Mouse (Mus musculus): ENCODE results near the gene Adprm. TPM values are rescaled to one million over a fixed set of nuclear protein-coding genes. Genes with fewer than 3 reads are reported as not detected.

Adprm gene
- polyA plus RNA-seq, 1 experiment from 2014 or later: 17.3 TPM

DNA sequence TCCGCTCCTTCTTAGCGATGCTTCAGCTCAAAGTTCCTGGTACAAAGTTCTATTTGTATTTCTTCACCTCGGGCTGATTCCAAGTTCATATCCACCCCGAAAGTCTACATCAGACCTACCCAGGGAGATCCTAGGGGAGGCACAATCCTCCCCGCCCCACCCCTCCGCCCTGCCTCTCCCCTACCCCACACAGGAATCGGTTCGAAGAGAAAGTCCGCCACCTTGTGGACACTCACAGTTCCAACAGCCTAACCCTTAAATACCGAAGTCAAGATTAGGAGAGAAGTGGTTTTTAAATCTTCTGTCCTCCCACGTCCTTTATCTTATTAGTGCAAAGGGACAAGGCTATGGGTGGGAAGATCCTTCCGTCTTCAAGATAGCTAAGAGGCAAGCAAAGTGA lies 31.4 kb downstream of the Adprm start:
- Histone ChIP-seq H3K36me3 (ENCODE audit: control insufficient read depth, insufficient read depth, low read length) (no peaks in the 10 kb centered on the region), H3K4me2 (replicated peaks; ENCODE audit: low read depth) (peak overlapping the region; percentile 46), H3K9me3 (ENCODE audit: control insufficient read depth, low read length) (no peaks in the 10 kb centered on the region), H3K9ac (ENCODE audit: low read length) (no peak overlapping the region), H3K4me1 (replicated peaks; ENCODE audit: control insufficient read depth, insufficient read depth) (0 out of 2 replicates have a peak, but pooled peaks cover 2% of the 10 kb centered on the region), H3K4me3 (ENCODE audit: low read depth, low read length) (no peak overlapping the region), H3K27ac (replicated peaks) (peak overlapping the region; percentile 18; the same call in 1 of the 2 replicates), H3K27me3 (ENCODE audit: control insufficient read depth, insufficient read depth, low read length) (no peaks in the 10 kb centered on the region)
- peak; percentile 87 for TF ChIP-seq CTCF (IDR thresholded peaks at IDR 0.05; ENCODE audit: low read depth)
- no peak for TF ChIP-seq EP300 (optimal IDR thresholded peaks at IDR 0.05)
- 2% methylated on average over 12 of the region's 12 CpGs for whole genome bisulfite sequencing
- DNase-seq (ENCODE audit: low spot score) (peak; percentile 92), ATAC-seq (ENCODE audit: low FRiP score, low TSS enrichment) (peak; percentile 78)

DNA sequence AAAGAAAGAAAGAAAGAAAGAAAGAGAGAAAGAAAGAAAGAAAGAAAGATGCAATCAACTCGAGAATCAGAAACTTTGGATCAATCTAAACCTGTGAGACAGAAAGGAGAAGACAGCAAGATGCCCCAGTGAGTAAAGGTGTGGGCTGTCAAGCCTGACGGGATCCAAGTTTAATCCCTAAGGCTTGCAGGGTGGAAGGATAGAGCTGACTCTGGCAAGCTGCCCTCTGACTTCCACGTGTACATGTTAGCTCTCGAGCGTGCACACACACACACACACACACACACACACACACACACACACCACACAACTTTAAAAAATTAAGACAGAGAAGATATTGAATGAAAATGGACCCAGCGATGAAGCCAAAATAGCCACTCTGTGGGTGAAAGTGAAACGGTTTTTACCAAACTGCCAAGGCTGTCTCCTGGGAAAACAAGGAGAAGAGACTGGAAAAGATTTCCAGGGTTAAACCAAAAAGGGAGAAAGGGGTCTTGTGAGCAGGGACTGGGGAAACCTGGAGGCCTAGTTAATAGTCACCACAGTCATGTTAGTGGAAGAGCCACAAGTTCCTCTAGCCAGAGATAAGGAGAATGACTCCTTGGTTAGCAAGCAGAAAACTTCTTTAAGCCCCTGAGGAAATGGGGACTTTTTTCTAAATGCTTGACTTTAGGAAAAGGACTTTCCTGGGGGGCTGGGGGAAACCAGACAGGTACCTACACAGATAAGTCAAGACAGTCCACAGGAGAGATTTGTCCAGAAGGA lies 32.5 kb downstream of the Adprm start:
- Histone ChIP-seq H3K9me3 (ENCODE audit: control insufficient read depth, low read length) (no peaks in the 10 kb centered on the region), H3K4me3 (ENCODE audit: low read depth, low read length) (no peak overlapping the region), H3K27ac (replicated peaks) (peak overlapping the region; percentile 80), H3K9ac (ENCODE audit: low read length) (no peak overlapping the region), H3K36me3 (ENCODE audit: control insufficient read depth, insufficient read depth, low read length) (no peaks in the 10 kb centered on the region), H3K27me3 (ENCODE audit: control insufficient read depth, insufficient read depth, low read length) (no peaks in the 10 kb centered on the region), H3K4me2 (replicated peaks; ENCODE audit: low read depth) (peak overlapping the region; percentile 46; the same call in 1 of the 2 replicates), H3K4me1 (replicated peaks; ENCODE audit: control insufficient read depth, insufficient read depth) (0 out of 2 replicates have a peak, but pooled peaks cover 2% of the 10 kb centered on the region)
- ATAC-seq (ENCODE audit: low FRiP score, low TSS enrichment): no peak
- TF ChIP-seq CTCF (IDR thresholded peaks at IDR 0.05; ENCODE audit: low read depth) (no peak), EP300 (optimal IDR thresholded peaks at IDR 0.05) (no peak)
- DNase-seq (ENCODE audit: low spot score): peak; percentile 44
- 43% methylated on average over 7 of the region's 7 CpGs for WGBS

DNA sequence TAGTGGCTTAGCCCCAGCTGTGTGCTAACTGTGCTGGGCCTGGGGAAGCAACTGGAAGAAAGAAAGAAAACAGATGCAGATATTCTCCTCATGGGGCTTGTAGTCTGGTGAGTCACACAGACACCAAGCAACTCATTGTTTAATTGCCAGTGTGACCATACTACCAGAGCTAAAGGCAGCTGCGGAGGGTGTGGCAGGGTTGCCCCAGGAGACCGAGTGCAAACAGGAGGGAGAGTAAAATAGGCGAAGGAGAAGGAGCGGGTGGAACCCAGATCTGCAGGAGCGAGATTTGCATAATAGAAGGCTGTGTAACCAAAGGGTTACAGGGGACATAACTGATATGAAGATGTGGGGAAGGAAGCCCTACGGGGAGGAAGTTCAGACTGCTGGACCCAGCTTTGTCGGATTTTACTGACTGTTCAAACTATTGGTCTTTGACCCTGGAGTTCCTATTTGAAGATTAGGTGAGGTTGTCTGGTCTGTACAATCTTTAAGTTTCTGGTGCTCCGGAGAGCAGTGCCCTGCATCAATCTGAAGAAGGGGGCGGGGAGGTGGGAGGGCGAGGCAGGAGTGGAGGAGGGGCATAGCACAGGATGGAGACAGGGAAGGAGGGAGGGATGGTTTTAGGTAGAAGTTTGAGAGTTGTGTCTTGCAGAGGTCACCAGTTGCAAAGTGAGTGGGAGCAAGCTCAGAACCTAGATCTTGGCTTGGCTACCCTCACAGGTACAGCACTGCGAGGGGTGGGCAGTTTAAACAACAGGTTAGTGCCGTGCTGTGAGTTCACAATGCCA lies 34.4 kb downstream of the Adprm start:
- no peaks in the 10 kb centered on the region for H3K27me3 ChIP-seq (ENCODE audit: control insufficient read depth, insufficient read depth, low read length)
- WGBS: 12% methylated on average over 12 of the region's 12 CpGs
- no peak for TF ChIP-seq CTCF (IDR thresholded peaks at IDR 0.05; ENCODE audit: low read depth)
- no peak for TF ChIP-seq EP300 (optimal IDR thresholded peaks at IDR 0.05)
- peak; percentile 88 for ATAC-seq (ENCODE audit: low FRiP score, low TSS enrichment)
- peak overlapping the region; percentile 25 for H3K4me2 ChIP-seq (replicated peaks; ENCODE audit: low read depth)
- no peaks in the 10 kb centered on the region for H3K9me3 ChIP-seq (ENCODE audit: control insufficient read depth, low read length)
- 0 out of 2 replicates have a peak, but pooled peaks cover 2% of the 10 kb centered on the region for H3K4me1 ChIP-seq (replicated peaks; ENCODE audit: control insufficient read depth, insufficient read depth)
- H3K4me3 ChIP-seq (ENCODE audit: low read depth, low read length): peak overlapping the region; percentile 4; the same call in 1 of the 2 replicates
- peak overlapping the region; percentile 69 for H3K27ac ChIP-seq (replicated peaks)
- H3K36me3 ChIP-seq (ENCODE audit: control insufficient read depth, insufficient read depth, low read length): no peaks in the 10 kb centered on the region
- H3K9ac ChIP-seq (ENCODE audit: low read length): no peak overlapping the region
- peak; percentile 89 for DNase-seq (ENCODE audit: low spot score)

DNA sequence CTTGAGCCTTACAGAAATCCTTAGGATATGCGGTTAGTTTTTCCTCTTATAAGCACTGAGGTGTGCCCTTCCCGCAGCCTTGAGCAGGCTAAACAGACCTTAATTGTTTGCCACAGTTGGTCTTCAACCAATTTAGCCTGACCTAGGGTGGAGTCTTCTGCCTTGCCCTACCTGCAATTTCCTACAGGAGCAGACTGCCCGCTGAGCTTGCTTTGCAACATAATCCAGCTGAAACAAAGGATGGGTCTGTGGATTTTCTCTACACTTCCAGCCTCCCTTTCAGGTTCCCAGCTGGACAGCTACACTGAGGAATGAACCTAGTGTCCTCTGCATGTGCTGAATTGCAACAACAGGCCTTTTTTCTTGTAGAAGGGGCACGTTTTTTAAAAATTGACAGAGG lies 40.8 kb downstream of the Adprm start:
- 59% methylated on average over 4 of the region's 4 CpGs for WGBS
- Histone ChIP-seq H3K36me3 (ENCODE audit: control insufficient read depth, insufficient read depth, low read length) (no peaks in the 10 kb centered on the region), H3K4me3 (ENCODE audit: low read depth, low read length) (no peak overlapping the region), H3K4me2 (replicated peaks; ENCODE audit: low read depth) (no peak overlapping the region), H3K9me3 (ENCODE audit: control insufficient read depth, low read length) (no peaks in the 10 kb centered on the region), H3K27ac (replicated peaks) (no peak overlapping the region), H3K9ac (ENCODE audit: low read length) (no peak overlapping the region), H3K27me3 (ENCODE audit: control insufficient read depth, insufficient read depth, low read length) (no peaks in the 10 kb centered on the region), H3K4me1 (replicated peaks; ENCODE audit: control insufficient read depth, insufficient read depth) (no peaks in the 10 kb centered on the region)
- ATAC-seq (ENCODE audit: low FRiP score, low TSS enrichment) (no peak), DNase-seq (ENCODE audit: low spot score) (no peak)
- TF ChIP-seq EP300 (optimal IDR thresholded peaks at IDR 0.05): no peak
- TF ChIP-seq CTCF (IDR thresholded peaks at IDR 0.05; ENCODE audit: low read depth): 0 out of 2 replicates have a peak, but pooled peaks have one; percentile 7

DNA sequence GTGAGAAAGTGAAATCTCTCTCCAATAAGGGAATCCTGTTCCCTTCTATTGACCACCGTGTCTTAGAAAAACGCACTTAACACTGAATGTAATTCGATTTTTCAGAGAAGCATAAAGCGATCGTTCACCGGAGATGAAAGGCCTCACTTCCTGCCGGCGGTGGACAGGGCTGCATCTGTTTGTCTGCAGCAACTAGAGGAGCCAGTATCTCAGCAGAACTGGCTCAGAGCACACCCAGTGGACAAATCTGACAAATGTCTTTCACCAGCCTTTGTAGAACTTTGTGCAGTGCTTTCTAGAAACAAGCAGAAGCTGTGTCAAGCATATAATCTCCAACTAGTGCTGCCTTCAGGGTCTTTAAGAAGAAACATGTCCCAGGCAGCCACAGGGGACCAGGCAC lies 42.0 kb downstream of the Adprm start:
- TF ChIP-seq EP300 (optimal IDR thresholded peaks at IDR 0.05) (no peak), CTCF (IDR thresholded peaks at IDR 0.05; ENCODE audit: low read depth) (peak; percentile 55)
- ATAC-seq (ENCODE audit: low FRiP score, low TSS enrichment): peak; percentile 63; the same call in 1 of the 2 replicates
- Histone ChIP-seq H3K4me1 (replicated peaks; ENCODE audit: control insufficient read depth, insufficient read depth) (no peaks in the 10 kb centered on the region), H3K9ac (ENCODE audit: low read length) (no peak overlapping the region), H3K4me3 (ENCODE audit: low read depth, low read length) (no peak overlapping the region), H3K36me3 (ENCODE audit: control insufficient read depth, insufficient read depth, low read length) (no peaks in the 10 kb centered on the region), H3K27me3 (ENCODE audit: control insufficient read depth, insufficient read depth, low read length) (no peaks in the 10 kb centered on the region), H3K9me3 (ENCODE audit: control insufficient read depth, low read length) (no peaks in the 10 kb centered on the region), H3K27ac (replicated peaks) (no peak overlapping the region), H3K4me2 (replicated peaks; ENCODE audit: low read depth) (no peak overlapping the region)
- DNase-seq (ENCODE audit: low spot score): peak; percentile 34
- 2% methylated on average over 8 of the region's 8 CpGs for WGBS

Measured in stomach, postnatal 0 days (tissue).